Mouse (Mus musculus) lung, embryonic 15.5 days (tissue): Measurements from ENCODE around the gene Cfap43. TPM values are rescaled to one million over a fixed set of nuclear protein-coding genes. Genes with fewer than 3 reads are reported as not detected.

Source experiments
- ATAC-seq: fragments of 200-750 bp; cut with Nextera tagmentation; 2 replicates; pipeline ENCODE4 v1.8.0; 2017; ENCODE audit warnings: moderate number of reproducible peaks, borderline replicate concordance; ENCODE audit not compliant: low FRiP score, low TSS enrichment; ENCODE audit errors: extremely low read depth
- H3K27ac ChIP-seq: fragments of 300-500 bp; sonication (generic); 2 replicates; pipeline ENCODE4 v1.5.1; 2015; ENCODE audit warnings: moderate library complexity, mild to moderate bottlenecking, inconsistent platforms
- H3K27me3 ChIP-seq: fragments of 300-500 bp; sonication (generic); 2 replicates; pipeline ENCODE4 v1.6.1; 2015; ENCODE audit warnings: inconsistent platforms
- H3K36me3 ChIP-seq: fragments of 300-500 bp; sonication (generic); 2 replicates; pipeline ENCODE4 v1.6.1; 2015; ENCODE audit warnings: inconsistent platforms
- H3K4me1 ChIP-seq: fragments of 300-500 bp; sonication (generic); 2 replicates; pipeline ENCODE4 v1.6.1; 2015; ENCODE audit warnings: inconsistent platforms
- H3K4me2 ChIP-seq: fragments of 300-500 bp; sonication (generic); 2 replicates; pipeline ENCODE4 v1.6.1; 2015; ENCODE audit warnings: inconsistent platforms, mild to moderate bottlenecking, moderate library complexity
- H3K4me3 ChIP-seq: fragments of 300-500 bp; sonication (generic); 2 replicates; pipeline ENCODE4 v1.5.1; 2015; ENCODE audit warnings: mild to moderate bottlenecking, inconsistent platforms
- H3K9ac ChIP-seq: fragments of 300-500 bp; sonication (generic); 2 replicates; pipeline ENCODE4 v1.6.1; 2015; ENCODE audit warnings: inconsistent platforms
- H3K9me3 ChIP-seq: fragments of 300-500 bp; sonication (generic); 2 replicates; pipeline ENCODE4 v1.6.1; 2016; ENCODE audit warnings: inconsistent platforms
- WGBS: fragments of 180-500 bp; shearing (Covaris S2); methylation state at CpG from one replicate; pipeline ENCODE4 v1.1.7; 2015; 5-methylcytosine and 5-hydroxymethylcytosine counted together
- polyA plus RNA-seq: library from polyadenylated mRNA; unstranded; fragments of >200 nt; fragmentation: Nextera tagmentation; extraction: Ambion mirVana; gene quantifications from 2 replicates; pipeline ENCODE4 v1.2.1, GENCODE M21; 2015

The Cfap43 gene
- polyA plus RNA-seq, 1 experiment from 2014 or later: 0.86 TPM

DNA sequence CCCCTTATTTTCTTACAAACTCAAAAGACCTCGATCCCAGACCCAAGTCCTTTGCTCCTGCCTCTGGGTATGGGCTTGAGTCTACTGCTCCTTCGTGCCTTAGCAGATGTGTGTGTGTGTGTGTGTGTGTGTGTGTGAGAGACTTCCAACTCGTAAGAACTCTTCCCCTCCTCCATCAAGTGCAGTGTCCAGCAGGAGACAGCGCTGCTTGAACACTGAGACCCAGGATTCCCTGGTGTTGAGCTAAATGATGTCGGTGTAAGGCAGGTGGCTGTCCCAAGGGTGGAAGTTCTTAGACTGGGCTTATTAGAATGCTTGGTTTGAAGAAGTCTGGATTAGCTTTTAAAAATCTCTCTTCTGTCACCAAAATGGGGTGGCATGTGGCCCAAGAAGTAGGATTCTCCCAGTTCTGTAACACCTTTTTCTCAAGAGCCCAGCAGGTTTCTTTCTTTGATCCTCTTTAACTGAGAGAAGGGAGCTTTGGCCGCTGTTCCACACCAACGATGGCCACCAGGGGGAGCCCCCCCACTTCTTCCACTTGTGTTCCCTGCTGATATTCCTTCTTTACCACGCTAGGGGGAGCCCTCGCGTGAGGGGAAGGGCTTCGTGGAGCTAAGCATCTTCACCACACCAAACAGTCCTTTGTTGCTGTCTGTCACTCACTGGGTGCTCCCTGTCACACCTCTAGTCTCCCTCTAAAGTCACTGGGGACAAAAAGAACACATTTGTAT is 36.8 kb downstream of the Cfap43 start:
- no peaks in the 10 kb centered on the region for H3K9me3 ChIP-seq
- H3K4me2 ChIP-seq: no peak overlapping the region
- no peaks in the 10 kb centered on the region for H3K27me3 ChIP-seq
- H3K4me1 ChIP-seq: peaks cover 38% of the 10 kb centered on the region
- H3K4me3 ChIP-seq: no peak overlapping the region
- H3K27ac ChIP-seq: no peak overlapping the region
- ATAC-seq: no peak
- H3K9ac ChIP-seq: no peak overlapping the region
- H3K36me3 ChIP-seq: no peaks in the 10 kb centered on the region
- 18% methylated on average over 11 of the region's 11 CpGs for WGBS

DNA sequence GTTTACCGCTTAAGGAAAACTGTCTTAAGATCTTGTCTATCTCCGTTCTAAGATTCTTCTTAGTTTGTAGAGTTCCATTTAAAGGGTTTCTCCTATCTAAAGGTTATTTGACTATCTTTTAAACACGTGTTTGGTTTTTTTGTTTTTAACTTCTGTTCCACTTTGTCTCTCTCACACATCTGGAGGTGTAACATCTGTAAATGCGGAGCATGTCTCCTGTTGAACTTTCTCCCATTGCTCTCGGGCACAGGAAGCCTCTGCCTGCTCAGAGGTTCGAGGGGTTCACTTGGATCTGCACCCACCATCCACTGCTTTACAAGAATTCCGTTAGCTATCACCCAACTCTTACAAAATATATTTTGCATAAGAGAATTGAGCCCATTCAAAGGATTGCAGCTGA is 37.5 kb downstream of the Cfap43 start:
- no peak for ATAC-seq
- H3K27ac ChIP-seq: no peak overlapping the region
- peaks cover 31% of the 10 kb centered on the region for H3K4me1 ChIP-seq
- 67% methylated on average over 7 of the region's 7 CpGs for WGBS
- no peak overlapping the region for H3K4me3 ChIP-seq
- no peaks in the 10 kb centered on the region for H3K9me3 ChIP-seq
- no peak overlapping the region for H3K4me2 ChIP-seq
- no peak overlapping the region for H3K9ac ChIP-seq
- no peaks in the 10 kb centered on the region for H3K27me3 ChIP-seq
- no peaks in the 10 kb centered on the region for H3K36me3 ChIP-seq

DNA sequence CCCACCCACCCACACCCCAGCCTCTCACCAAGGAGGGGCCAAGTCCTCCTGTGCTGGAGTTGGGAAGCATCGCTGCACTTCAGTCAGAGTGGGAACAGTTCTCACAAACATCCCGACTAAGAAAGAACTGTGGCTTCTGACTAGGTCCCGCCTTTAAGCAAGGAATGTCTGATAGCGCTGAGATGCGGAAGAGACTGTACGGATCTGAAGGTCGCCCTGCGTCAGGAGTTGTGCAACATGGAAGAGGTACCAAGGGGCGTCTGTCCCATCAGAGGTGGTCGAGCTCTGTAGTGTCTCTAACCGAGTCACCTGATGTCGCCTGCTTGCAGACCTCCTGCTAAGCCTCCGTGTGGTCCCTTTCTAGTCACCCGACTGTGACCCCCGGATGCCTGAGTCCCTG is 42.8 kb downstream of the Cfap43 start:
- Histone ChIP-seq H3K27ac (no peak overlapping the region), H3K27me3 (peaks cover 11% of the 10 kb centered on the region; the same call in 1 of the 2 replicates), H3K36me3 (no peaks in the 10 kb centered on the region), H3K9ac (no peak overlapping the region), H3K4me1 (no peaks in the 10 kb centered on the region), H3K4me2 (no peak overlapping the region), H3K9me3 (no peaks in the 10 kb centered on the region), H3K4me3 (no peak overlapping the region)
- ATAC-seq: no peak
- 47% methylated on average over 15 of the region's 15 CpGs for WGBS

DNA sequence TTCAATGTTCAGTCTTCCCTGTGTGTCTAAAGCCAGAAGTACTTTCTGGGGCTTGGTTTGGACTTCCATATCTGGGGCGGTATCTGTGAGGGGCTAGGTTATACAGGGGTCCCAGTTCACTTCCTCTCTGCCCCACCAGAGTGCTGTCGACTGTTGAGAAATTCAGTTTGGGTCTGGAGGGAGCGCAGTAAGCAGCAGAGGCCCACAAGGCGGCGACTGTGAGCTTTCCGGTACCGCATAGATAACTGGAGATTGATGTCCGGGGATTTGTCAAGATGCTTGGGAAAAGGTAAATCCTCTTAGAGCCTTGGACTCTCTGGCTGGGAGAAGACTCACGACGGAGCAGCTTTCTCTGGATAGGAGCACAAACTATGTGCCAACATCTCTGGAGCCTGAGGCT is 47.6 kb downstream of the Cfap43 start:
- H3K36me3 ChIP-seq: no peaks in the 10 kb centered on the region
- no peak overlapping the region for H3K4me2 ChIP-seq
- 22% methylated on average over 10 of the region's 10 CpGs for WGBS

DNA sequence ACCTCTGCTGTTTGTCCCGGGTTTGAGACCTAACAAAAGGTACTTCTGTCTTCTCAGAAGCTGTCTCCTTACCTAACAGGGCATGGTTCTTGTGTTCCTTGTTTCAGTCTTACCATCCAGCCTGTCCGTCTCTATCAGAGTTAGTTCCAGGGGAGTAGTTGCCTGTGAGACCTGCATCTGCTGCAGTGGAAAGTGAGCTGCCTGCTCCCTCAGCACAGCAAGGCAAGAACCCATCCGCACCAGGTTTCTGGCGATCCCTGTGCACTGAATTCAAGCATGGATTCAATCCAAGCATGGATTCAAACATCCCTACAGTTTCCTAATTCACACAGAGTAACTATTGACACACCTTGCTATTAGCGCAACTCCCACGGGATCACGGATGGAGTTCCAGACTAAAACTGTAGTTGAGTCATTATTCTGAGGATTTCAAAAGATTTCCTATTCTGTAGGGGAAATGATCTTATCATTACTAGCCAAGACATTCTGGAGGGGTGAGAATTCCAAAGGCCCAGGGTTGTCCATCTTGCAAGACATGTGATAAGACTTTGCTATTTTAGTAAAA is 48.9 kb downstream of the Cfap43 start:
- Histone ChIP-seq H3K9ac (no peak overlapping the region), H3K4me1 (peaks cover under 1% of the 10 kb centered on the region; the same call in 1 of the 2 replicates), H3K36me3 (no peaks in the 10 kb centered on the region), H3K4me3 (no peak overlapping the region), H3K4me2 (no peak overlapping the region), H3K27ac (no peak overlapping the region), H3K27me3 (peaks cover 10% of the 10 kb centered on the region; the same call in 1 of the 2 replicates), H3K9me3 (no peaks in the 10 kb centered on the region)
- no peak for ATAC-seq
- WGBS: 71% methylated on average over 7 of the region's 7 CpGs

More for the DNA sequence above, 47.6 kb downstream of the Cfap43 start:
- Histone ChIP-seq H3K4me1 (no peaks in the 10 kb centered on the region), H3K27me3 (peaks cover 11% of the 10 kb centered on the region; the same call in 1 of the 2 replicates), H3K27ac (no peak overlapping the region), H3K9me3 (no peaks in the 10 kb centered on the region), H3K9ac (no peak overlapping the region), H3K4me3 (no peak overlapping the region)
- ATAC-seq: no peak

DNA sequence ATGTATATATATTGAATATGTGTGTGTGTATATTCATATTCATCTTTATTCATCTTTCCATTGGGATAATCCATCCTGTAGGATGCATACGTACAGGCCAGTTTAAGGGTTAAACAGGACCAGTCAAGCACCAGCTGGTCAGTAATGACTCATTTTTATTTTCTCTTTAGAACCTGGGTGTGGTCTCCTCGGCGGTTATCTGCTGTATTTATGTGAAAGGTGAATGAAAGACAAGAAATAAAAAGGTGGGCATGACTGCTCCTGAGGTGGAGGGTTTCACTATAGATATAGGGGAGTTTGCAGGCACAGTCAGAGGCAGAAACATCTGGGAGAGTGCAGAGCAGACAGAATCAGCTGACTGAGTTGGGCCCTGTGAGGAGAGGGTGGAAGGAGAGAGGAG is 49.6 kb downstream of the Cfap43 start:
- peaks cover 5% of the 10 kb centered on the region; the same call in 1 of the 2 replicates for H3K4me1 ChIP-seq
- no peak overlapping the region for H3K4me2 ChIP-seq
- no peaks in the 10 kb centered on the region for H3K36me3 ChIP-seq
- peaks cover 5% of the 10 kb centered on the region; the same call in 1 of the 2 replicates for H3K27me3 ChIP-seq
- no peak overlapping the region for H3K27ac ChIP-seq
- no peak overlapping the region for H3K4me3 ChIP-seq
- no peak overlapping the region for H3K9ac ChIP-seq
- H3K9me3 ChIP-seq: no peaks in the 10 kb centered on the region
- 42% methylated on average over 3 of the region's 3 CpGs for WGBS
- no peak for ATAC-seq

DNA sequence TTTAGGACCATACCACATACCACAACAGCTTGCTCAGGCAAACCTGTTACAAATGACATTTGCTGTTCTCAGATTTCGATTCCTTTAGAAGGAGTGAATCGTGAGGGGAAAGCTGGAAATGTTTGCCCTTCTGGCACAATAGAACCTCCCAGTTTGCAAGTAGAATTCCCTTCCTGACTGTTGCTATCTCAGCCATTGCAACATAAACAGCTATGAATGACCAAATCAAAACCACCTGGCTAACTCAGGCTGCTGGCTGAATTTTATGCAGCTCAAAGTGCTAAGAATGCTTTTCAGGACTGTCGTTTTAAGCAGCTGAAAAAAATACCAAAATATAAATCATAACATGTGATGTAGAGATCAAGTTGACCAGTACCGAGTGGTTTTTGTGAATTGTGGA is 50.1 kb downstream of the Cfap43 start:
- no peak overlapping the region for H3K4me3 ChIP-seq
- no peaks in the 10 kb centered on the region for H3K9me3 ChIP-seq
- H3K27me3 ChIP-seq: 0 out of 2 replicates have a peak, but pooled peaks cover under 1% of the 10 kb centered on the region
- peaks cover 5% of the 10 kb centered on the region; the same call in 1 of the 2 replicates for H3K4me1 ChIP-seq
- H3K36me3 ChIP-seq: no peaks in the 10 kb centered on the region
- no peak for ATAC-seq
- H3K9ac ChIP-seq: no peak overlapping the region
- WGBS: 35% methylated on average over 4 of the region's 4 CpGs
- no peak overlapping the region for H3K4me2 ChIP-seq
- no peak overlapping the region for H3K27ac ChIP-seq

DNA sequence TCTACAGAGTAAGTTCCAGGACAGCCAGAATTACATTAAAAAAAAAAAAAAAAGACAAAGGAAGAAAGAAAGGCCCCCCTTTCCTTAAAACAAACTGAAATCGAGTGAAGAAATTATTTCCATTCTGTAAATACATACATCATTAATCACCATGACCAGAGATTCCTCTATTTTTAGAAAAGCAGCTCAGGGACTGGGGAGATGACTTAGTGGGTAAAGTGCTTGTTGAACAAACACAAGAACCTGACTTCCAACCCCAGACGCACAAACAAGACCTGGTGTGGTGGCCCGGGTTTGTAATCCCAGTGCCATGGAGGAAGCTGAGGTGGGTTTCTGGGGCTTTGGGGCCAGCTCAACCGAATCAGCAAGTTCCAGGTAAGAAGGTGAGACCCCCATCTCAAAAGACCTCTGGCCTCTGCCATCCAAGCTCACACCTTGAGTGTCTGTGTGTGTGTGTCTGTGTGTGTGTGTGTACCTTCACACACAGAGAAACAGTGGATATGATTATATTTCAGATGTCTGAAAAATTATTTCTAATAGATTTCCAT is 51.4 kb downstream of the Cfap43 start:
- H3K4me2 ChIP-seq: no peak overlapping the region
- no peak for ATAC-seq
- no peak overlapping the region for H3K4me3 ChIP-seq
- 47% methylated on average over 4 of the region's 4 CpGs for WGBS
- H3K36me3 ChIP-seq: no peaks in the 10 kb centered on the region
- H3K27me3 ChIP-seq: no peaks in the 10 kb centered on the region
- H3K4me1 ChIP-seq: peaks cover 5% of the 10 kb centered on the region; the same call in 1 of the 2 replicates
- no peak overlapping the region for H3K27ac ChIP-seq
- no peak overlapping the region for H3K9ac ChIP-seq
- no peaks in the 10 kb centered on the region for H3K9me3 ChIP-seq

DNA sequence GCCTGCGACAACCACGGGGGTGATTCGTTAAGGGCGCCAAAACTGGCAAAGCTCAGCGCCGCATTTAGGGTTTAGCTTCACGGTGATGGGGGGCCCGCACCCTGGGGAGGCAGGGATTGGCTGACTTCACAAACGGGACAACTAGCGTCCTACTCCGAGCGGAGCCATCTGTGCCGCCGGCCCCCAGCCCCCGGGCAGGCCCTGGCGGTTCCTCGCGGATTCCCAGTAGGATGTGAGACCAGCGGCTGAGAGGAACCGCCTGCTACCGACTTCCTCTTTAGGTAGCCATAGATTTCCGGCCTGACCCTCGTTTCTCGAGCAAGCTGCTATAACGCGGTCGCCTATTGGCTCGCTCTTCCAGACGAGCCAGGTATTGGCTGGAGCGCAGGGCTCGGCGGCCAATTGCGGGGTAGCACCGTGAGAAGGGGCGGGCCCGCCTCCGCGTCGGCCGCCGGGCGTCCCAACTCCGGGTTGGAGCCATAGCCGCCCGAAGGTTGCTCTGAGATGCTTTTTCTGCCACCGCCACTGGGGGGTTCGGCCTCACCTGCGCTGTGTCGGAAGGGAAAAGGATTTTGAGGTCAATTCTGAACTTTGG is 53.6 kb downstream of the Cfap43 start, which contains the start of gene Gsto2:
Gene Gsto2, plus strand, starts transcription at position 182 of the 595 bp plus-strand sequence.
- Histone ChIP-seq H3K27ac (peak within 1 kb of the TSS; percentile 76), H3K36me3 (no peaks in the 10 kb centered on the region), H3K27me3 (no peaks in the 10 kb centered on the region), H3K9ac (peak within 1 kb of the TSS; percentile 82), H3K9me3 (no peaks in the 10 kb centered on the region), H3K4me3 (peak within 1 kb of the TSS; percentile 70), H3K4me2 (peak within 1 kb of the TSS; percentile 97), H3K4me1 (peaks cover 5% of the 10 kb centered on the region; the same call in 1 of the 2 replicates)
- WGBS: under 1% methylated on average over 49 of the region's 49 CpGs
- peak; percentile 100 for ATAC-seq

DNA sequence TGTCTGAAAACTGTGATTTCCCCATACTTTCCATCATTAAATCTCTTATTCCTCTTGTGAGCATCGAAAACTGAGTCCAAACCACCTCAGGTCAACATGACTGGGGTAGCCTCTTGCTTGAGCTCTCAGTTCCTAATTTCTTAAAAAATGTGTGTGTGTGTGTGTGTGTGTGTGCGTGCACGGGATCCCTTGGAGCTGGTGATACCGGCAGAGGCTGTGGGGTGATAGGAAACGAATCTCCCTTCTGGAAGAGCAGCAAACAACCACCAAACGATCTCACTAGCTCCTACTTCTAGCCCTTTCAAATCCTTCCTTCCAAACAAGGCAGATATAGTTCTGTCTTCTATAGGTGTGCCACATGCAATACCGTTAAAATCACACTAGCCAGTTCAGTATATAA is 54.4 kb downstream of the Cfap43 start:
- Histone ChIP-seq H3K4me2 (peak overlapping the region; percentile 97), H3K4me1 (peaks cover 5% of the 10 kb centered on the region; the same call in 1 of the 2 replicates), H3K9me3 (no peaks in the 10 kb centered on the region), H3K27me3 (no peaks in the 10 kb centered on the region), H3K27ac (no peak overlapping the region), H3K9ac (no peak overlapping the region), H3K4me3 (peak overlapping the region; percentile 70), H3K36me3 (no peaks in the 10 kb centered on the region; the same call in 1 of the 2 replicates)
- 82% methylated on average over 7 of the region's 7 CpGs for WGBS
- no peak for ATAC-seq

DNA sequence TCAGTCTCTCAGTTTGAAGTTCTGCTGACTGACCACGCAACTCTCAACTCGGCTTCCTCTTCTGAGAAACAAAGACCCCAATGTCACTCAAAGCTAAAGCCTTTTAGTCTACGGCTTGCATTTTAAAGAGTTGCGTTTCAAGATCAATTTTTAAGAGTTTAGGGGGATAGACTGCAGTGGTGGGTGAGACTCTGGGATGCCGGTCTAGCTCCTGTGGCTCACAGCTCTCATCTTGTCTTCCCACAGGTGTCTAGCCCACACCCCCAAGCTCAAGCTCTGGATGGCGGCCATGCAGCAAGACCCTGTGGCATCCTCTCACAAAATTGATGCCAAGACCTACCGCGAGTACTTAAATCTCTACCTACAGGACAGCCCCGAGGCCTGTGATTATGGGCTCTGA is 55.0 kb downstream of the Cfap43 start:
- no peaks in the 10 kb centered on the region for H3K27me3 ChIP-seq
- ATAC-seq: no peak
- no peak overlapping the region for H3K9ac ChIP-seq
- no peak overlapping the region for H3K4me3 ChIP-seq
- no peaks in the 10 kb centered on the region; the same call in 1 of the 2 replicates for H3K36me3 ChIP-seq
- H3K4me2 ChIP-seq: no peak overlapping the region
- H3K27ac ChIP-seq: no peak overlapping the region
- no peaks in the 10 kb centered on the region for H3K9me3 ChIP-seq
- WGBS: 95% methylated on average over 9 of the region's 9 CpGs
- peaks cover 5% of the 10 kb centered on the region; the same call in 1 of the 2 replicates for H3K4me1 ChIP-seq
